Mouse (Mus musculus) lung, postnatal 0 days (tissue): Measurements from ENCODE around the gene Gm20075.

Experiments
- CTCF ChIP-seq: IDR thresholded peaks from 2 replicates; pipeline ENCODE4 v1.5.1; 2016; ENCODE audit warnings: antibody characterized with exemption, mild to moderate bottlenecking
- EP300 ChIP-seq: IDR thresholded peaks from 2 replicates; pipeline ENCODE4 v1.6.1; 2016; ENCODE audit warnings: antibody characterized with exemption, mild to moderate bottlenecking, control low read depth

DNA sequence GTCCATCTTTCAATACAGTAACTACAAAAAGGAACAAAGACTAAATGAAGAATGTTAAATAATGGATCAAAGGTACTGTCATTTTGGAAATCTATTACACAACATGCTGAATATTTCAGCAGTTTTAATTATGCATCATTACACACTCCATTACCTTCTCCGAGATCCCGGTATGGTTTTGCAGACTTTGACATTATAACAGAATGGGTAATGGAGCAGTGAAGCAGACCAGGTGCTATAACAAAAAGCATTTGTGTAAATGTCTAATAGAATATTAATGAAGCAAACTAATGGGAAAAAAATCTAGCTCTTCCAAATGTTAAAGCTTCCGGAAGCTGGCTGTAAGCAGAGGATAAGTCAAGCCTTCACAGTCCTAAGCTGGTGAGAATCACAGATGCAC lies 29.6 kb upstream of the Gm20075 start:
- TF ChIP-seq CTCF (no peak), EP300 (no peak)
